Mouse (Mus musculus): Measurements from ENCODE around the gene Kif27.

DNA sequence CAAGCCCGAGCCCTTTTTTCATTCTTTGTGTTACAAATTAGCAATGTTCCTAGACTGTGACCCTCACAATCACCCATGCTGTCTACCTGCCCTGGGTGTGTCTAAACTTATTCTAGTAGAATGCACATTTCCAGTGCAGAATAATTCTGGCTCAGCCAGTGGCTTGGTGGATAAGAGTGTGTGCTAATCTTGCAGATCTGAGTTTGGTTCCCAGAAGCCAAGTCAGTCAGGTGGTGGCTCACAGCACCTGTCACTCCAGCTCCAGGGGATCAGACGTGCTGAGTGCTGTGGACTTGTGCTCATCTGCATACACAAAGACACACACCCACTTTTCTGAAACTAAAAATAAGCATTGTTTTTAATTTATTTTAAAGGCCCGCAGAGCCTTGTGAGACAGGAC lies 45.2 kb downstream of the Kif27 start:
- TF ChIP-seq CHD2 (IDR thresholded peaks at IDR 0.05; ENCODE audit: low read depth, low read length) (no peak), HCFC1 (IDR thresholded peaks at IDR 0.05; ENCODE audit: borderline replicate concordance, insufficient read depth, low read length) (no peak)
